Mouse (Mus musculus): ENCODE data around the gene Gabrb3.

DNA sequence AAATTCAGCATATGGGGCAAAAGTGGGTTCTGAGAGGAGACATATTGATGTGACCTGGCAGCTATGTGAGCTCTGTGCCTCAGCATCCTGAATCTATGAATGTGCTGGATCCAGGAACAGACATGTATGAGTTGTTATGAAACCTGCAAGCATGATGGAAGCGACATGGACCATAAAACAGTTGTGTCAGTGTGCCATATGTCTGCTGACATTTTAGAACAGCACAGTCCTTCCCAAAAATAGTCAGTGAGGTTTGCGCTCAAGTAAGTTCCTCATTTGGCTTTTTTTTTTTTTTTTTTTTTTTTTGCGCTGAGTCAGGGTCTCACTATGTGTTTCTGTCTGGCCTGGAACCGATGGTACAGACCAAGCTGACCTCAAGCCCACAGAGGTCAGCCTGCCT lies 110.0 kb downstream of the Gabrb3 start:
- TF ChIP-seq CTCF (conservative IDR thresholded peaks at IDR 0.05; ENCODE audit: insufficient read depth, insufficient read length, low read depth, low read length) (no peak), POLR2A (IDR thresholded peaks at IDR 0.05; ENCODE audit: low read depth, low read length) (no peak)

All from kidney, adult 2 months (tissue).